Comparison of ENCODE assay signal across 8 mouse cellular contexts in the genomic region with DNA sequence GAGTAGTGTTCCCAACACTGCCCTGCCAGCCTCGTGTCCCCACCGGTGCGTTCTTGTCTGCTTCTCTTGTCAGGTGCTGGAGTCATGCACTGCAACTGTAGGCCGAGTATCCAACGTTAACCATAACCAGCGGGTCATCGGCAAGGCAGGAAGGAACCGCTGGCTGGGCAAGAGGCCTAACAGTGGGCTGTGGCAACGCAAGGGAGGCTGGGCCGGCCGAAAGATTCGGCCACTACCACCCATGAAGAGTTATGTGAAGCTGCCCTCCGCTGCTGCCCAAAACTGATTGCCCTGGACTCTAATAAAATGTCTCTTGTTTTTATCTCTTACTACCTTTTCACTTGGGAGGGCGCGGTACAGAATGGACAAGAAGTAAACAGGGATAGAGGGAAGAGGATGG. TPM values are rescaled to one million over a fixed set of nuclear protein-coding genes. Genes with fewer than 3 reads are reported as not detected.
DNase-seq lines count a peak whose midpoint lies in the region; ATAC-seq and TF ChIP-seq lines count a peak whose summit lies in the region.

No protein-coding gene starts in this region.

- peak; percentile 50 for DNase-seq in cerebellum, adult 11-12 months
- no peak for DNase-seq in cerebellum, postnatal 36 days
- DNase-seq in thymus, postnatal 14 days, result peak; percentile 23
- no peak for DNase-seq in thymus, postnatal 0 days (ENCODE audit: low spot score)
- DNase-seq in stomach, postnatal 0 days (ENCODE audit: low spot score), result no peak
- DNase-seq in right cerebral cortex, postnatal 14 days, result no peak
- no peak for DNase-seq in thymus, postnatal 4 days

- 26% methylated on average over 15 of the region's 15 CpGs for WGBS in limb, embryonic 15.5 days
- 33% methylated on average over 15 of the region's 15 CpGs for WGBS in stomach, postnatal 0 days

- no peak for TF ChIP-seq EP300 in stomach, postnatal 0 days (optimal IDR thresholded peaks at IDR 0.05)

- H3K9me3 ChIP-seq in limb, embryonic 15.5 days, result no peaks in the 10 kb centered on the region
- H3K9me3 ChIP-seq in stomach, postnatal 0 days (ENCODE audit: control insufficient read depth, low read length), result no peaks in the 10 kb centered on the region

- peak overlapping the region; percentile 75 for H3K4me3 ChIP-seq in limb, embryonic 15.5 days
- H3K4me3 ChIP-seq in stomach, postnatal 0 days (ENCODE audit: low read depth, low read length), result peak overlapping the region; percentile 75

- H3K36me3 ChIP-seq in limb, embryonic 15.5 days, result peaks cover 38% of the 10 kb centered on the region
- H3K36me3 ChIP-seq in stomach, postnatal 0 days (ENCODE audit: control insufficient read depth, insufficient read depth, low read length), result peaks cover 10% of the 10 kb centered on the region

- no peak for TF ChIP-seq CTCF in stomach, postnatal 0 days (IDR thresholded peaks at IDR 0.05; ENCODE audit: low read depth)

- peak overlapping the region; percentile 98 for H3K27ac ChIP-seq in limb, embryonic 15.5 days
- H3K27ac ChIP-seq in stomach, postnatal 0 days (replicated peaks), result peak overlapping the region; percentile 96

- ATAC-seq in limb, embryonic 15.5 days (ENCODE audit: insufficient number of reproducible peaks, low FRiP score, low TSS enrichment, low read depth), result no peak
- ATAC-seq in stomach, postnatal 0 days (ENCODE audit: low FRiP score, low TSS enrichment), result no peak

- peak overlapping the region; percentile 12; the same call in 1 of the 2 replicates for H3K9ac ChIP-seq in limb, embryonic 15.5 days
- peak overlapping the region; percentile 86 for H3K9ac ChIP-seq in stomach, postnatal 0 days (ENCODE audit: low read length)

- no peaks in the 10 kb centered on the region for H3K27me3 ChIP-seq in limb, embryonic 15.5 days
- no peaks in the 10 kb centered on the region for H3K27me3 ChIP-seq in stomach, postnatal 0 days (ENCODE audit: control insufficient read depth, insufficient read depth, low read length)

- H3K4me2 ChIP-seq in limb, embryonic 15.5 days, result peak overlapping the region; percentile 58
- H3K4me2 ChIP-seq in stomach, postnatal 0 days (replicated peaks; ENCODE audit: low read depth), result peak overlapping the region; percentile 85

- peaks cover 57% of the 10 kb centered on the region for H3K4me1 ChIP-seq in limb, embryonic 15.5 days
- peaks cover 3% of the 10 kb centered on the region for H3K4me1 ChIP-seq in stomach, postnatal 0 days (replicated peaks; ENCODE audit: control insufficient read depth, insufficient read depth)

RNA-seq across cellular contexts. Expression of gene Cul7, which starts 0.3 kb away (rescaled TPM):
- 14.0 and 16.0 TPM in 2 replicates for polyA plus RNA-seq in thymus, postnatal 0 days (2015; fragmentation: Nextera tagmentation; extraction: Ambion mirVana)
- polyA plus RNA-seq in limb, embryonic 15.5 days (2015; fragmentation: Nextera tagmentation; extraction: Ambion mirVana), result 53.4 and 63.3 TPM in 2 replicates
- polyA plus RNA-seq in stomach, postnatal 0 days (2015; fragmentation: Nextera tagmentation; extraction: Ambion mirVana), result 12.9 and 14.0 TPM in 2 replicates

RNA-seq across cellular contexts. Expression of gene Mrpl2, which starts 3.8 kb away (rescaled TPM):
- 110 and 113 TPM in 2 replicates for polyA plus RNA-seq in thymus, postnatal 0 days (2015; fragmentation: Nextera tagmentation; extraction: Ambion mirVana)
- polyA plus RNA-seq in limb, embryonic 15.5 days (2015; fragmentation: Nextera tagmentation; extraction: Ambion mirVana), result 88.4 and 91.3 TPM in 2 replicates
- 96.4 and 98.8 TPM in 2 replicates for polyA plus RNA-seq in stomach, postnatal 0 days (2015; fragmentation: Nextera tagmentation; extraction: Ambion mirVana)

RNA-seq across cellular contexts. Expression of gene Klc4, which starts 4.0 kb away (rescaled TPM):
- polyA plus RNA-seq in thymus, postnatal 0 days (2015; fragmentation: Nextera tagmentation; extraction: Ambion mirVana), result 17.7 and 18.4 TPM in 2 replicates
- polyA plus RNA-seq in limb, embryonic 15.5 days (2015; fragmentation: Nextera tagmentation; extraction: Ambion mirVana), result 20.5 and 22.3 TPM in 2 replicates
- polyA plus RNA-seq in stomach, postnatal 0 days (2015; fragmentation: Nextera tagmentation; extraction: Ambion mirVana), result 34.5 and 34.8 TPM in 2 replicates

RNA-seq across cellular contexts. Expression of gene Ptk7, which starts 20.5 kb away (rescaled TPM):
- 24.7 and 25.1 TPM in 2 replicates for polyA plus RNA-seq in thymus, postnatal 0 days (2015; fragmentation: Nextera tagmentation; extraction: Ambion mirVana)
- polyA plus RNA-seq in limb, embryonic 15.5 days (2015; fragmentation: Nextera tagmentation; extraction: Ambion mirVana), result 122 and 123 TPM in 2 replicates
- polyA plus RNA-seq in stomach, postnatal 0 days (2015; fragmentation: Nextera tagmentation; extraction: Ambion mirVana), result 29.4 and 32.1 TPM in 2 replicates

RNA-seq across cellular contexts. Expression of gene Rrp36, which starts 24.3 kb away (rescaled TPM):
- polyA plus RNA-seq in thymus, postnatal 0 days (2015; fragmentation: Nextera tagmentation; extraction: Ambion mirVana), result 53.2 and 68.6 TPM in 2 replicates
- polyA plus RNA-seq in limb, embryonic 15.5 days (2015; fragmentation: Nextera tagmentation; extraction: Ambion mirVana), result 64.6 and 66.9 TPM in 2 replicates
- polyA plus RNA-seq in stomach, postnatal 0 days (2015; fragmentation: Nextera tagmentation; extraction: Ambion mirVana), result 37.2 and 38.1 TPM in 2 replicates

Comparison
In these comparisons a context has a peak if more than half of its experiments do, and no peak if none do; other contexts are left out.
1. DNase-seq: peak in cerebellum, adult 11-12 months (single experiment) and thymus, postnatal 14 days (single experiment); none in cerebellum, postnatal 36 days (0 of 2), thymus, postnatal 0 days (single experiment), stomach, postnatal 0 days (single experiment), right cerebral cortex, postnatal 14 days (single experiment) and thymus, postnatal 4 days (single experiment).